Mouse (Mus musculus): ENCODE measurements at regions not wholly inside any gene's neighbourhood (a gene's known extent, or its start where the extent isn't known, plus 50 kb on each side); places are given as distances from the start of the nearest gene placed in this dataset.
"Not testable (repeated sequence)": the region's sequence is repeated elsewhere in the genome, so short reads cannot be mapped to it uniquely, and the experiment has no call there.

DNA sequence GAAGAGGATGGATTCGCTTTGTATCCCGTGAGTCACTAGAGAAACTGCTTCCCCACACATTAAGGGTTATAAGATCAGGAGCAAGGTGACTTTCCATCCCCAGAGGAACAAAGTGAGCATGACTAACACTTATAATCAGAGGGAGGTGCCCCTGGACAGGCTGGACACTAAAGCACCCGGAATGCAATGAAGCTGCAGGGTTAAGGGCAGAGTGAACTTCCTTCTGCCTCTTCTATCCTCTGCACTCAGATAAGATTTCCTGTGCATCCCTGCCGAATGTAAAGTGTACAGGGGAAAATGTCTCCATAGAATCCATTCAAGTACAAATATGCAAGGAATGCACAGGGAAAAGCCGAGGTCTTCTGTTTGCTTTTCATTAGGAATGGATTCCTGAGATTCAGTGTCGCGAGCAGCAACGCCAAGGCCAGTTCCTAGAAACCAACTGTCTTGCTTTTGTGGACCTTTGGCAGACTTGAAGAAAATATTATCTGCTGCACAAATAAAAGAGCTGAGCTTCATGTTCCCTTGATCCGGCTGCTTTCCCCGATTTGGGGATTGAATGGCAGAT is 58.5 kb upstream of the Fbxl7 start:
- DNase-seq, result no peak

DNA sequence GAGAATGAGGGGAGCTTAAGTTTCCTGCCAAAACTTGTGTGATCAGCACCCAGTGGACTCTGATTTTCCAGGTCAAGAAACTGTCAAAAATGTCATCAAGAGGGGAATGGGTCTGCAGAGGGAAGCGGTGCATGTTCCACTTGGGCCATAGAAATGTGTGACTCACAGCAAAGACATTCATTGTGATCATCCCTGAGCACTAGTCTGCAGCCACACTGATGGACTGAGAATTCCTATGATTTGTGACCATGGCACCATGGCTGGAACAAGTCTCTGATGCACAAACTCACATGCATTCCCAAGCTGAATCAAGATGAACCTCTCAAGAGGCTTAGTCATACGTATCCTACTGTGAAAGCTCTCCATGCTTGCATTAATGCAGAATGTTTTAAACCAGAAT is 63.6 kb upstream of the Fbxl7 start:
- DNase-seq, result no peak

- no peak for DNase-seq
Measured at GRCm38 (mm10) chr15:26968392-26969025, 73.1 kb upstream of the Fbxl7 start.

GRCm38 (mm10) chr15:26970770-26971169 is 75.4 kb upstream of the Fbxl7 start:
- no peak for DNase-seq

GRCm38 (mm10) chr15:26993054-26993453 is 97.7 kb upstream of the Fbxl7 start:
- no peak for DNase-seq

- no peak for DNase-seq
Measured at GRCm38 (mm10) chr15:27009069-27009468, 113.7 kb upstream of the Fbxl7 start.

DNA sequence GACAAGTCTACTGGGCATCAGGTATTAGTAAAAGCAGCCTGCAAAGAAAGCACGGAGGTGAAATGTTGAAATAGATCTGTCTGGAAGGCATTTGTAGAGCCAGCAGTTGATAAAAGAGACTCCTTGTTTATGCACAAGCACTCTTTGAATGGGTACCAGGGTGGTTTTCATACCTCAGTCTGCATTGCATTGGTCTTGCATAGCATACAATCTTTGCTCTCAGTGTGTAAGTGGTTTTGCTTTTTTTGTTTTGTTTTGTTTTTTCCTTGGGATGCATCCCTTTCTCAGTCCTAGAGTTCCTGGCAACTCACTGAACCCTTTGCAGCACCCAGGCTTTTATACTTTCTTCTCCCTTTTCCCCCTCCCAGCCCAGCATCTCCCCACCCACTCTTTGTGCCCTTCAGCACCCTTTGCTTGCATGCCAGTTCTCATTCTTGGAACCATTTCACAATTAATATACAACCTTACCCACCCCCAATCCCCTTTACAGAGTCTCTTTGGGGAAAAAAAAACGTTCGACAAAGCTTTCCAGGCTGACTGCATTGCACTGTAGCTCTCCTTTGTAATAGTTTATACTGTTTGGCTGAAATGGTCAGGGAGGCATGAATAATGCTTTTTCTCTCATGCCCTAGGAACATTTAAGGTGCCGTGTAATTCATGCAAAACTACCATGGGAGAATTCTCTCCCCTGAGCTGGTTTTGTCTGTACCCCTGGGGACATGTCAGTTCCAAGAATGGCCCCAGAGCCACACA is 118.7 kb upstream of the Fbxl7 start:
- DNase-seq, result no peak

- no peak for DNase-seq
Measured at GRCm38 (mm10) chr15:27014659-27014974, 119.2 kb upstream of the Fbxl7 start.

- DNase-seq, result no peak
Measured at GRCm38 (mm10) chr15:27020471-27020870, 125.1 kb upstream of the Fbxl7 start.

DNA sequence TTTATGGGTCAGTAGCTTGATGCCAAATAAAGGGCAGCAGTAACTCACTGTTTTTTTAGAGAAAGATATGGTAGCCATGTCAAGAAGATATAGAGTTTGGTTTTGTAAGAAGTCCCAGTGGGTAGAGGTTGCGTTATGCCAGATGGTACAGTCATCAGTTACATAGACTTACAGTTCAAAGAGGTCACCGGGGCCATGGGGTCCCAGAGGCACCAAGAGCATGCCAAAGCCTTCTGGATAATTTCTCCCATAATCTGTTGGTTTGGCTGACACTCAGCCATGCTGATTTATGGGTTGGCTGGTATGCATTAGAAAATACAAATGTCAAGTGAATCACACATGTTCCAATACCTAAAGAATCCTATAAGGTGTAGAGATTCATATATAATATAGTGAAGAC is 137.9 kb upstream of the Fbxl7 start:
- DNase-seq, result no peak

GRCm38 (mm10) chr15:27043788-27044187 is 148.4 kb upstream of the Fbxl7 start:
- DNase-seq, result no peak

- no peak for DNase-seq
Measured at GRCm38 (mm10) chr15:27050673-27051072, 155.3 kb upstream of the Fbxl7 start.

GRCm38 (mm10) chr15:27063456-27063855 is 168.1 kb upstream of the Fbxl7 start:
- DNase-seq, result no peak

- DNase-seq, result no peak
Measured at GRCm38 (mm10) chr15:27063971-27064370, 168.6 kb upstream of the Fbxl7 start.

DNA sequence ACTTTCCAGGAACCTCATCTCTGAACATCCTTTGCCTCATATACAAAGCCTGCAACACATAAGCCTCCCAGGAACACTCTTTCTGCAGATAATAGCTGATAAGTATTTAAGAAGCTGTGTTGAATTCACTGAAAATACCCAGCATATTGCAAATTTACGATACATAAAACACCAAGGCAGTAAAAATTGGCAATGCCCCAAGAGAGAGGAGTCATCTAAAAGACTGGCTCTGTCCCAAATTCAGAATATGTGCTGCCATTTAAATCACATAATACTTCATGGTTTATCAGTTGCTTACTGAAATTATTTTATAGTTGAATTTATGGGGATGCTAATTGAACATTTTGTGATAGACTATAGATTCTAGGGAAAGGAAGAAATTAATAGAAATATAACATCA is 172.3 kb upstream of the Fbxl7 start:
- DNase-seq, result no peak

DNA sequence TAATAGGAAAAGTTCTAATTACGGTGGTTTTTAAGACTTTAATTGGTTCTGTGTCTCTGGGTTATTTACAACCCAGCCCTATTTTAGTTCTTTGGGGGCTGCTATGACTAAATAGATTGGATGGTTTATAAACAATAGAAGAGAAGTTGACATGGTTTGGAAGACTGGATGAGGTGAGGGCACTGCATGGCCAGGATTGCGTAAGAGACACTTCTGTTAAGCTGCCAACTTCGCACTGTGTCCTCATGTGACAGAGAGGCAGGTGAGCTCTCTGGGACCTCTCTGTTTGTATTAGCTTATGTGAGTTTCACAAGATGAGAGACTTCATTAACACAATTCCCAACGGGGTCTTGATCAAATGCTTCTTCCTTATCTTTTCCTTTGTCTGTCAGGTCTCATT is 182.5 kb upstream of the Fbxl7 start:
- no peak for DNase-seq

DNA sequence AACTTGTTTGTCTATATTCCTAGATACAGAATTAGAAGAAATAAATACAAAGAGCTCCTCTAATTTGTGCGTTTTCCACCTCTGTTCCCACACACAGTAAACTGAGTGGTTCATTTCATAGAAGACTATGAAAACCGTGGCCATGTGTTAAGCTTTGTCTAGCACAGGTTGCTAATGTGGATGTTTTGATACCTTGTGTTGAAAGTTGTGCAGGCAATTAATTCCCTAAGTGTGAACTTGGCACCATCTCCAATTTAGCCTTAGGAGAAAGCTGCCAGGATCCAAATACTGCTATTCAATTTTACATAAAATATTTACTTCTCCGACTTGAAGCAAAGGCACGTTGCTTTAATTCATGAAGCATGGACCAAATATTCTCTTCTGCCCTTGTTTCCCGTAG is 187.4 kb upstream of the Fbxl7 start:
- no peak for DNase-seq

- no peak for DNase-seq
Measured at GRCm38 (mm10) chr15:27083596-27083995, 188.2 kb upstream of the Fbxl7 start.

- no peak for DNase-seq
Measured at GRCm38 (mm10) chr15:27089155-27089554, 193.8 kb upstream of the Fbxl7 start.

DNA sequence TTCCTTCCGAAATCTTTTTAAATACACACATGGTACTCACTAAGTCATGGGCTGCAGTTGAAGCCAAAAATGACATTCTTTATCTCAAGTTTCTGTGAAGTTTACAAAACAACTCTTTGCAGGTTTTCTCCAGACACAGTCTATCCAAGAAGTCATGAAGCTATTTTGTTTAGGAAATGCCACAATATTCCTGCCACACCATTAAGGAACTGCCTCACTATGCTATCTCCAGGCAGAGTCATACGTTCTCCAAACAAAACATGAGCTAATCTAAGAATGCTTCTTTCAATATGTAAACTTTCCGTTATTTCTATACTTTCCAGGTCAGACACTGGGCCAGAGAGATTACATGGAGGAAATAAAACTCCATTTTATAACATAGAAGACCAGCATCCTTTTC is 198.7 kb upstream of the Fbxl7 start:
- DNase-seq, result no peak

GRCm38 (mm10) chr15:27095231-27095630 is 199.9 kb upstream of the Fbxl7 start:
- DNase-seq, result no peak

DNA sequence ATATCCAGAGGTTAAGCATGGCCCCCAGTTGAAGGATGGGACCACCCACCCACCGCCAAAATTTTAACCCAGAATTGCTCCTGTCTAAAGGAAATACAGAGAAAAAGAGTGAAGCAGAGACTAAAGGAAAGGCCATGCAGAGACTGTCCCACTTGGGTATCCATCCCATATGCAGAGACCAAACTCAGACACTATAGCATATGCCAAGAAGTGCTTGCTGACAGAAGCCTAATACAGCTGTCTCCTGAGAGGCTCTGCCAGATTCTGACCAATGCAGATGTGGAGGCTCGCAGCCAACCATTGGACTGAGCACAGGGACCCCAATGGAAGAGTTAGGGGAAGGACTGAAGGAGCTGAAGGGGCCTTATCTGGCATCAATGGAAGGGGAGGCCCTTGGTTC is 206.2 kb upstream of the Fbxl7 start:
- not testable (repeated sequence) for DNase-seq

GRCm38 (mm10) chr15:27109130-27109529 is 213.8 kb upstream of the Fbxl7 start:
- no peak for DNase-seq

GRCm38 (mm10) chr15:27129697-27130096 is 234.3 kb upstream of the Fbxl7 start:
- DNase-seq, result no peak

- no peak for DNase-seq
Measured at GRCm38 (mm10) chr15:27132761-27133160, 237.4 kb upstream of the Fbxl7 start.
